Mouse (Mus musculus): ENCODE measurements around the gene Chchd1. TPM values are rescaled to one million over a fixed set of nuclear protein-coding genes. Genes with fewer than 3 reads are reported as not detected.
A peak's percentile ranks its signal among the peaks of the same experiment; 100 is the strongest.

The Chchd1 gene
- total RNA-seq, 2 experiments from 2014 or later: 47.0 to 55.4 TPM

- no peak for DNase-seq (ENCODE audit: low spot score in 2 of 2)
Observed at GRCm38 (mm10) chr14:20723006-20723405, 20.2 kb downstream of the Chchd1 start.

DNA sequence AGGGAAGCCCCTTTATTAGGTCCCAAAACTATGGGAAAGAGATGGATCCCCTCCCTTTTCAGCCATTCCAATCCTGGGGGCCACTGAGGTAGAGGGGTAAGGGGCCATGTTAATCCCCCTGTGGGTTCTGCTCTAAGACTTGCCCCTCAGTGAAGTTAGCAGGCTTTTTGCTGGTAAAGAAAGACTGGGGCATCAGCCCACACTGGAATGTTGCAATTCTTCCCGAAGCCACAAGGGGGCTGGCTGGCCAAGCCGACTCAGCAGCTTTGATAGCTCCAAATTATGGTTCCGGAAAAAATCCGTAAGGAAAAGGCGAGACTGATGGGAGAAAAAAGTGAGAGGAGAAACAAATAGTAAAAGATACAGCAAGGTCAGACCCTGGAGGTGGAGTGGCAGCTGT, 21.2 kb downstream of the Chchd1 start:
- peak; percentile 76 to 79 for DNase-seq (ENCODE audit: low spot score in 2 of 2)

- no peak for DNase-seq (ENCODE audit: low spot score in 2 of 2)
Observed at GRCm38 (mm10) chr14:20725660-20726339, 23.0 kb downstream of the Chchd1 start.

DNA sequence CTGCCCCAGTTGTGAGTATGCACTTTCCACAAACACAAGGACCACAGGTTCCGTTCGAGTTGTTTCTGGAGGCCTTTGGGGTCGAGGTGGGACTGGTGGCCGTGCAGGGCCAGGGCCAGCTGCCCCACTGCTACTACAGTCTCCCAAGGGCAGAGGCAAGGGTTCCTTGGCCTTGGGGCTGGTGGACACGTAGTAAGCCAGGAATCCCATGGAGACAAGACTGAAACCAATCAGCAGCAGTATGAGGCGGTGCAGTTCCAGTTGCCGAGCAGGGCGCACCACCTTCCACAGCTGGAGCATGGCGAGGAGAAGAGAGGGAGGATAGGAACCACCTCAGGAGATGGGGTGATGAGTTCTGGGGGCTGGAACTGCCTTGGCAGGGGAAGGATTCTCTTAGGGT, 27.1 kb downstream of the Chchd1 start:
- DNase-seq (ENCODE audit: low spot score in 2 of 2): no peak

DNA sequence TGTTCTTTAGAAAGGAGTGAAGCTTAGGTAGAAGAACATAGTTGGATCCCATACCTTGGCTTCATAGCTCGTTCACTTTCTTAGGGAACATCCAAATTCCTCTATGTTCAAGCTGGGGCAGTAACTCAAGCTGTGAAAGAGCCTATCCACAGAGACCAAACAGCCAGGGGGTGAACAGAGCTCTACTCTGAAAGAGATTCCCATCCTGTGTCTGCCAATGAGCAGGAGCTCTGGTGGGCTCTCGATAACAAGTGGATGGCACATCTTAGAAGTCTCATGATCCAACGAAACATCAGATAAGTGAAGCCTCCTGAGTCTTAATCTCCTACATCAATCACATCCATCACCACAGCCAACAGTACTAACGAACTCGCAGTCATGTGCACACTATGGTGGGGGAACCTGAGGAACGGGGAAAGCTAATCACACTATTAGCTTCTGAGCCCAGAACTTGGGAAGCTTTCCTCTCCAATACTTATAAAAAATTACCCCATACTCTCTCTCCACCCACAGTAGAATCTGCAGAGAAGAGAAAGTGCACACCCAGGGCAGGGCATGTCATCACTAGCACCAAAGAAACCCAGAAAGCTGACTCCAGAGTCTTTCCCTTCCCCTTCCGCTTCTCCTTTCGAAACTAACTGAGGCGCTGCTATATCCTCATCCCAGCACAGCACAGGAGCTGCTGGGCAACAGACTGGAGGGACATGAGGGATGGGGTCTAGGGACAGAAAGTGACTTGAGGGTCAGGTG, 28.2 kb downstream of the Chchd1 start:
- no peak for DNase-seq (ENCODE audit: low spot score in 2 of 2)

GRCm38 (mm10) chr14:20733041-20733951, 30.5 kb downstream of the Chchd1 start:
- no peak for DNase-seq (ENCODE audit: low spot score in 2 of 2)

DNA sequence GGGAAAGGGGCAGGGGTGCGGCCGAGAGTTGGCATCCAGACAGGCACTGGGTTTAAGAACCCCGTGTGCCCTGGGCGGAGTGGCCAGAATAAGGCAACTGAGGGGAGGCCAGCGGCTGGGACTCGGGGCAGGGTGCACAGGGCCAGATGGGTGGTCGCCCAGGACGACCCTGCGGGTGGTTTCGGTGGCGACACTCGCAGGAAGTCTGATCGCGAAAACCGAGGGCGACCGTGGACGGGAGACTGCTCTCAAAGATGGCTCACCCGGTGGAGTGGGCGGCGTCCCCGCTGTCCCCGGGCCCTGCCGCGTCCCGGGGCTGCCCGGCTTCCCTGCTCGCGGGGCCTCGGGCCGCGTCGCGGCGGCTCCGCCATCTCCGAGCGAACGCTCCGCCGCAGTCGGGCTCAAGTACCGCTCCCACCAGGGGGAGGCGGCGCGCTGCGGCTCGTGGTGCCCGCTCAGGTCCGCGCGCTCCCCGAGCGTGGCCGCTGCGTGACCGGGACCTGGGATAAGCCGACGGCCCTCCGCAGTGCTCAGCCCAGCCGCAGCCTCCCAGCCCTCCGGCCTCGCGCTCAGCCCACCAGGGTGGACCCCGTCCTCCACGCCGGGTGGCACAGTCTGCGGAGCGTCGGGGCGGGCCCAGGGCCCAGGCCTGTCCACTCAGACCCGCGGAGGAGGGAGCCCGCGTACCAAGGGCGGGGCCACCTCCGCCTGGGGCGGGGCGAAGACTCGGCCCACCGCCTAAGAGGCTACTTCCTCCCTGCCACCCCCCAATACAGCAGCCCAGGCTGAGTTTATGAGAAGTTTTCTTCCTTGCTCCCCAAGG, 31.4 kb downstream of the Chchd1 start, which contains the start of gene Ndst2:
Gene Ndst2 (minus strand): TSS at position 611 of the 823 bp plus-strand sequence.
- peak; percentile 74 to 84 for DNase-seq (ENCODE audit: low spot score in 2 of 2)

DNA sequence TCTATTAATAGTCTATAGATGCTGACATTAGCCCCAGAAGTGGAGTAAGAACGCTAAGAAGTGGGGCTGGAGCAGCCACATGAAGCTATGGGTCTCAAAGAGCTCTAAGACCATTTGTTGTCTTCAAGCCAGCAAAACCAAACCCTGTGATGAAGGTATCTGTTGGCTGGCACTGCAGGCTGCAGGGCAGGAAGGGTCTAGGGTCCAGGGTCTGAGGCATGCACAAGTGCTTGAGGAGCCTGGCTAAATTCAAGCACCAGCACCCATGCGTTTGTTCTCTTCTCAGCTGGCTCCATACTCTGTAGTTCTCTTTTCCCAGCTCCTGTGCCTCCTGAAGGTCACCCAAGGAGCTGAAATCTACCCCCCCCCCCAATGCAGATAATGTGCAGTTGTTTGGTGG, 32.2 kb downstream of the Chchd1 start:
- no peak for DNase-seq (ENCODE audit: low spot score in 2 of 2)

- DNase-seq (ENCODE audit: low spot score in 2 of 2): no peak
Observed at GRCm38 (mm10) chr14:20735892-20736390, 33.1 kb downstream of the Chchd1 start.

DNA sequence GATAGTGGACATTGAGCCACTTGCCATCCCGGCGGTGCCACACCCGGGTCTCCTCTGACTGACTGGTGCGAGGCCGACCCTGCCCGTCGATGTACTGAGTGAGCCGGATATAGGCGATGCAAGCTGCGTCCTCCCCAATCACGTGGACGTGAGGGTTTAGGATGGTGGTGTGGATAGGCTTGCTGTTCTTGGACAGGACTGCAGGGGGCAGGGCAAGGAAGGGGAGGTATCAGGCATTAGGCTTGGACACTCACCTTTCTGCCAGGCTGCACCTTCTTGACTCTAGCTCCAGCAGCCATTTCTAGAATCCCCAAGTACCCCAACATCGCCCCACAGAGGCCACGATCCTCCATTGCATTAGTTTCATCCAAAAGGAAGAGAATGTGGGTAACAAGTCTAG, 34.5 kb downstream of the Chchd1 start:
- peak in 1 of 2 experiments; percentile 56 for DNase-seq (ENCODE audit: low spot score in 2 of 2)

GRCm38 (mm10) chr14:20738511-20738910, 35.7 kb downstream of the Chchd1 start:
- no peak for DNase-seq (ENCODE audit: low spot score in 2 of 2)

GRCm38 (mm10) chr14:20741301-20741700, 38.5 kb downstream of the Chchd1 start:
- DNase-seq (ENCODE audit: low spot score in 2 of 2): no peak

GRCm38 (mm10) chr14:20743614-20744013, 40.8 kb downstream of the Chchd1 start:
- DNase-seq (ENCODE audit: low spot score in 2 of 2): no peak

DNA sequence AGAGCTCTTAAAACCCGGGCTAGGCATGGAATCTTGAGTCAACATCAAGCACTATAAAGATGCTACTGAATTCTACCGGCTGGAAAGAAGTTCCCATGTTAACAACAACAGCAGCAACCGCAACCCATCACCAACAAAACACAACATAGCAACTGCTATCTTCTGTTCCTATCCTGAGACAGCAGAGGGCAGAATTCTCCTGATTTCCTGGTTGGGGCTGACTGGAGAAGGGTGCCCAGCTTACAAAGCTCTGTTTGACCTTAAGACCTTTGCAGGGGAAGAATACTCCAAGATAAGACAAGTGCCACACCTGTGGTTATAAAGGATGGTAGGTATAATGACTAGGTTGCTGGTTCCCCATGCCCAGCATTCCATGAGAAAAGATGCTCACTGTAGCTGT, 44.1 kb downstream of the Chchd1 start:
- DNase-seq (ENCODE audit: low spot score in 2 of 2): no peak

DNA sequence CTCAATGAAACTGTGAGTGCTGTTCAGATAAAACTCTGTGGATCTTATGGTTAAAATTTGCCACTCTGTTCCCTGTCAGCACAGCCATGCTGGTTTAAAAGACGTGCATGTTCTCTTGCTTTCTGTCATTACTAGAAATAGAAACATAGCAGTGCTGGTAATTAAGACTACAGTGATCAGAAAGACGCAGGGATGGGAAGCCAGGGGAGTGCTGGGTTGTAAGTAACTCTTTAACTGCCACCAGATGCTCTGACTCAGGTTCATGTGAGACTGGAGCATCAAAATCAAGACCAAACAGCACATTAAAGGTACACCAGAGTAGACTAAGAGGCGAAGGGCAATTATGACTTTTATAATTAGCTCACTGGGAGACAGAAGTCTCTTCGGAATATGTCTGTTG, 45.6 kb downstream of the Chchd1 start:
- DNase-seq (ENCODE audit: low spot score in 2 of 2): no peak

GRCm38 (mm10) chr14:20749494-20750051, 46.8 kb downstream of the Chchd1 start:
- no peak for DNase-seq (ENCODE audit: low spot score in 2 of 2)

GRCm38 (mm10) chr14:20750503-20750902, 47.7 kb downstream of the Chchd1 start:
- no peak for DNase-seq (ENCODE audit: low spot score in 2 of 2)

DNA sequence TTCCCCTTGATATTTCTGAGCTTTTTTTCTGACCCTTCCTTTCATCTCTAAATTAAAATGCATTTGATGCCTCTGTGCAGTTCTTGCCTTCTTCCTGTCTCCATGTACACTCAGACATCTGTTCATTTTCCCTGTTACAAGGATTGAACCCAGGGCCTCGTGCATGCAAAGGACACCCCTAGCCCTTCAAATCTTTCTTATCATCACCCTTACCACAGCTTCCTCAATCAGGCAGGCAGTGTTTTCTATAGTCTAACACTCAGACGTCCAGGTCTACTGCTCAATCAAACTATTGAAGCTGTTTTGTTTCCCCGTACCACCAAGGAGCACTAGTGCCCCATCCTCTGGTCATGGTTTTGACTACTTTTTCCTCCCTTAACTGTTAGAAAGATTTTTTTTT, 51.0 kb downstream of the Chchd1 start:
- DNase-seq (ENCODE audit: low spot score in 2 of 2): no peak

All from left cerebral cortex, adult 18-20 months (tissue).